ENCODE assay signal across 10 mouse cellular contexts in genomic region chr7:19137380-19137779, GRCm38 (mm10). TPM values are rescaled to one million over a fixed set of nuclear protein-coding genes. Genes with fewer than 3 reads are reported as not detected.
DNase-seq lines count a peak whose midpoint lies in the region; ATAC-seq and TF ChIP-seq lines count a peak whose summit lies in the region.
"Had no signal": no experiment of that assay in that cellular context is flagged by ENCODE, and none has a peak within 500 bp of the region (broad histone marks: within the 10 kb centered on the region; RNA-seq: fewer than 3 reads in every experiment).

No protein-coding gene starts in this region.

- ATAC-seq in kidney, postnatal 0 days (replicated peaks; ENCODE audit: low FRiP score, low read depth) = no peak
- no peak for ATAC-seq in kidney, embryonic 15.5 days (replicated peaks; ENCODE audit: low FRiP score)
- no peak for ATAC-seq in liver, embryonic 14.5 days (ENCODE audit: insufficient read depth)

- H3K4me3 ChIP-seq in kidney, postnatal 0 days (replicated peaks; ENCODE audit: low read depth, low read length) = no peak overlapping the region
- H3K4me3 ChIP-seq in kidney, embryonic 15.5 days (replicated peaks) = no peak overlapping the region
- peak overlapping the region; percentile 62; the same call in 1 of the 2 replicates for H3K4me3 ChIP-seq in E14TG2a.4 (replicated peaks; ENCODE audit: low read length)
- H3K4me3 ChIP-seq in liver, embryonic 14.5 days (ENCODE audit: insufficient read depth in 1 of 2, low read depth in 2 of 2, low read length in 2 of 2) = no peak overlapping the region
- H3K4me3 ChIP-seq: liver, embryonic 13.5 days had no signal

- no peak overlapping the region for H3K4me2 ChIP-seq in kidney, postnatal 0 days (ENCODE audit: low read length)
- H3K4me2 ChIP-seq in kidney, embryonic 15.5 days = no peak overlapping the region
- H3K4me2 ChIP-seq in liver, embryonic 14.5 days (ENCODE audit: low read depth) = no peak overlapping the region
- H3K4me2 ChIP-seq: liver, embryonic 13.5 days had no signal

- no peaks in the 10 kb centered on the region for H3K4me1 ChIP-seq in kidney, postnatal 0 days (replicated peaks; ENCODE audit: insufficient read depth, low read length)
- H3K4me1 ChIP-seq in kidney, embryonic 15.5 days = no peaks in the 10 kb centered on the region
- H3K4me1 ChIP-seq in E14TG2a.4 (replicated peaks; ENCODE audit: low read depth, low read length) = peaks cover 60% of the 10 kb centered on the region
- H3K4me1 ChIP-seq in liver, embryonic 14.5 days (replicated peaks; ENCODE audit: control insufficient read depth in 2 of 2, insufficient read depth in 2 of 2, low read length in 1 of 2) = no peaks in the 10 kb centered on the region

- no peaks in the 10 kb centered on the region for H3K27me3 ChIP-seq in kidney, postnatal 0 days (ENCODE audit: insufficient read depth, low read length)
- H3K27me3 ChIP-seq in kidney, embryonic 15.5 days = no peaks in the 10 kb centered on the region
- no peaks in the 10 kb centered on the region for H3K27me3 ChIP-seq in E14TG2a.4 (ENCODE audit: insufficient read depth, low read length)
- no peaks in the 10 kb centered on the region for H3K27me3 ChIP-seq in liver, embryonic 14.5 days (ENCODE audit: control insufficient read depth, insufficient read depth, low read length)
- H3K27me3 ChIP-seq: liver, embryonic 13.5 days had no signal

- H3K9ac ChIP-seq in kidney, postnatal 0 days (ENCODE audit: low read depth, low read length) = no peak overlapping the region
- no peak overlapping the region for H3K9ac ChIP-seq in kidney, embryonic 15.5 days
- H3K9ac ChIP-seq in liver, embryonic 14.5 days (replicated peaks) = no peak overlapping the region
- H3K9ac ChIP-seq: liver, embryonic 13.5 days had no signal

- no peak overlapping the region for H3K27ac ChIP-seq in kidney, postnatal 0 days
- no peak overlapping the region for H3K27ac ChIP-seq in kidney, embryonic 15.5 days
- no peak overlapping the region for H3K27ac ChIP-seq in liver, embryonic 14.5 days
- H3K27ac ChIP-seq: liver, embryonic 13.5 days had no signal

- TF ChIP-seq EP300 in liver, embryonic 14.5 days (IDR thresholded peaks at IDR 0.05; ENCODE audit: low read depth) = no peak

- DNase-seq in adrenal gland, adult 2 months = peak; percentile 59
- DNase-seq in adrenal gland, adult 8-10 months = no peak
- peak; percentile 60 for DNase-seq in kidney, postnatal 0 days (ENCODE audit: low spot score)
- DNase-seq in embryo, embryonic 11 days = peak; percentile 56
- no peak for DNase-seq in liver, embryonic 14.5 days (ENCODE audit: low read depth in 3 of 3, low spot score in 3 of 3)
- peak; percentile 65 for DNase-seq in thymus, postnatal 0 days (ENCODE audit: low spot score)
- DNase-seq: liver, embryonic 13.5 days had no signal

- TF ChIP-seq CTCF in kidney, postnatal 0 days (IDR thresholded peaks at IDR 0.05; ENCODE audit: low read depth) = peak; percentile 67
- TF ChIP-seq CTCF in E14TG2a.4 (conservative IDR thresholded peaks at IDR 0.05; ENCODE audit: low read length) = peak; percentile 42; the same call in 1 of the 2 replicates
- TF ChIP-seq CTCF in liver, embryonic 14.5 days (IDR thresholded peaks at IDR 0.05; ENCODE audit: low read depth) = peak; percentile 66

- no peaks in the 10 kb centered on the region for H3K9me3 ChIP-seq in kidney, postnatal 0 days (replicated peaks; ENCODE audit: low read length)
- H3K9me3 ChIP-seq in kidney, embryonic 15.5 days (replicated peaks) = no peaks in the 10 kb centered on the region
- no peaks in the 10 kb centered on the region for H3K9me3 ChIP-seq in E14TG2a.4 (ENCODE audit: low read length)
- no peaks in the 10 kb centered on the region for H3K9me3 ChIP-seq in liver, embryonic 14.5 days (ENCODE audit: control insufficient read depth, low read length)
- H3K9me3 ChIP-seq: G1E; liver, embryonic 13.5 days had no signal

- WGBS in kidney, postnatal 0 days = 39% methylated on average over 5 of the region's 5 CpGs
- 43% methylated on average over 5 of the region's 5 CpGs for WGBS in kidney, embryonic 15.5 days
- WGBS in liver, embryonic 14.5 days (ENCODE audit: insufficient replicate concordance) = 46% methylated on average over 5 of the region's 5 CpGs

- peaks cover 47% of the 10 kb centered on the region for H3K36me3 ChIP-seq in kidney, postnatal 0 days (ENCODE audit: insufficient read depth, low read length)
- H3K36me3 ChIP-seq in kidney, embryonic 15.5 days = peaks cover 72% of the 10 kb centered on the region
- H3K36me3 ChIP-seq in E14TG2a.4 (ENCODE audit: insufficient read depth, low read length) = peaks cover 62% of the 10 kb centered on the region
- H3K36me3 ChIP-seq in liver, embryonic 14.5 days (replicated peaks; ENCODE audit: control insufficient read depth, insufficient read depth, low read depth) = peaks cover 18% of the 10 kb centered on the region

RNA-seq across cellular contexts. Expression of gene Qpctl, which starts 11.7 kb away (rescaled TPM):
- 10 to 100 TPM; 14.0 to 21.2 TPM for total RNA-seq in adrenal gland, adult 2 months (2021)
- 24.6 and 26.3 TPM in 2 replicates for polyA plus RNA-seq in adrenal gland, adult 2 months (2012; rRNA removed)
- total RNA-seq in adrenal gland, adult 8-10 months (2022) = 10 to 100 TPM; 18.0 to 24.0 (median 23.9) TPM
- 13.3 and 15.4 TPM in 2 replicates for polyA plus RNA-seq in kidney, postnatal 0 days (2015; fragmentation: Nextera tagmentation; extraction: Ambion mirVana)
- 13.5 and 14.4 TPM in 2 replicates for polyA plus RNA-seq in kidney, embryonic 15.5 days (2015; fragmentation: Nextera tagmentation; extraction: Ambion mirVana)
- 2.2 and 2.3 TPM in 2 replicates for polyA plus RNA-seq in liver, embryonic 14.5 days (2012; rRNA removed)
- polyA plus RNA-seq in liver, embryonic 14.5 days (2014; fragmentation: Nextera tagmentation; extraction: Ambion mirVana) = 2.3 and 3.0 TPM in 2 replicates
- polyA plus RNA-seq in thymus, postnatal 0 days (2015; fragmentation: Nextera tagmentation; extraction: Ambion mirVana) = 10.1 and 11.5 TPM in 2 replicates

RNA-seq across cellular contexts. Expression of gene Snrpd2, which starts 12.1 kb away (rescaled TPM):
- total RNA-seq in adrenal gland, adult 2 months (2021) = 10 to 100 TPM; 78.3 to 93.6 TPM
- polyA plus RNA-seq in adrenal gland, adult 2 months (2012; rRNA removed) = 5.3 and 7.9 TPM in 2 replicates
- 10 to 100 TPM; 86.1 to 97.7 (median 92.4) TPM for total RNA-seq in adrenal gland, adult 8-10 months (2022)
- polyA plus RNA-seq in kidney, postnatal 0 days (2015; fragmentation: Nextera tagmentation; extraction: Ambion mirVana) = 119 and 127 TPM in 2 replicates
- 157 and 162 TPM in 2 replicates for polyA plus RNA-seq in kidney, embryonic 15.5 days (2015; fragmentation: Nextera tagmentation; extraction: Ambion mirVana)
- 40.7 and 67.5 TPM in 2 replicates for polyA plus RNA-seq in liver, embryonic 14.5 days (2012; rRNA removed)
- 75.3 and 76.0 TPM in 2 replicates for polyA plus RNA-seq in liver, embryonic 14.5 days (2014; fragmentation: Nextera tagmentation; extraction: Ambion mirVana)
- 154 and 164 TPM in 2 replicates for polyA plus RNA-seq in thymus, postnatal 0 days (2015; fragmentation: Nextera tagmentation; extraction: Ambion mirVana)

RNA-seq across cellular contexts. Expression of gene Fbxo46, which starts 17.7 kb away (rescaled TPM):
- 10 to 100 TPM; 11.9 to 12.8 TPM for total RNA-seq in adrenal gland, adult 2 months (2021)
- 12.8 and 13.5 TPM in 2 replicates for polyA plus RNA-seq in adrenal gland, adult 2 months (2012; rRNA removed)
- total RNA-seq in adrenal gland, adult 8-10 months (2022) = 10 to 100 TPM; 13.6 to 17.6 (median 16.1) TPM
- polyA plus RNA-seq in kidney, postnatal 0 days (2015; fragmentation: Nextera tagmentation; extraction: Ambion mirVana) = 12.1 and 13.0 TPM in 2 replicates
- polyA plus RNA-seq in kidney, embryonic 15.5 days (2015; fragmentation: Nextera tagmentation; extraction: Ambion mirVana) = 16.1 and 16.3 TPM in 2 replicates
- 2.0 and 2.6 TPM in 2 replicates for polyA plus RNA-seq in liver, embryonic 14.5 days (2012; rRNA removed)
- 2.6 and 3.0 TPM in 2 replicates for polyA plus RNA-seq in liver, embryonic 14.5 days (2014; fragmentation: Nextera tagmentation; extraction: Ambion mirVana)
- polyA plus RNA-seq in thymus, postnatal 0 days (2015; fragmentation: Nextera tagmentation; extraction: Ambion mirVana) = 16.4 and 16.6 TPM in 2 replicates

RNA-seq across cellular contexts. Expression of gene Gm4969, which starts 19.2 kb away (rescaled TPM):
- not detected for total RNA-seq in adrenal gland, adult 2 months (2021)
- polyA plus RNA-seq in adrenal gland, adult 2 months (2012; rRNA removed) = 0.04 TPM in 1 of 2 replicates, not detected in the other
- total RNA-seq in adrenal gland, adult 8-10 months (2022) = not detected
- 2.0 TPM in 2 replicates for polyA plus RNA-seq in kidney, postnatal 0 days (2015; fragmentation: Nextera tagmentation; extraction: Ambion mirVana)
- 2.9 and 3.4 TPM in 2 replicates for polyA plus RNA-seq in kidney, embryonic 15.5 days (2015; fragmentation: Nextera tagmentation; extraction: Ambion mirVana)
- 0.14 and 0.25 TPM in 2 replicates for polyA plus RNA-seq in liver, embryonic 14.5 days (2012; rRNA removed)
- polyA plus RNA-seq in liver, embryonic 14.5 days (2014; fragmentation: Nextera tagmentation; extraction: Ambion mirVana) = 0.16 and 0.22 TPM in 2 replicates
- 0.70 and 0.72 TPM in 2 replicates for polyA plus RNA-seq in thymus, postnatal 0 days (2015; fragmentation: Nextera tagmentation; extraction: Ambion mirVana)
- polyA plus RNA-seq: G1E had no signal

RNA-seq across cellular contexts. Expression of gene Gipr, which starts 28.5 kb away (rescaled TPM):
- under 1 TPM; 0.41 to 0.58 TPM for total RNA-seq in adrenal gland, adult 2 months (2021)
- polyA plus RNA-seq in adrenal gland, adult 2 months (2012; rRNA removed) = 1.6 and 2.6 TPM in 2 replicates
- 1 to 10 TPM in 1 of 4 experiments, under 1 TPM in 3; 0.17 to 1.5 (median 0.64) TPM for total RNA-seq in adrenal gland, adult 8-10 months (2022)
- 0.08 and 0.09 TPM in 2 replicates for polyA plus RNA-seq in kidney, postnatal 0 days (2015; fragmentation: Nextera tagmentation; extraction: Ambion mirVana)
- 0.76 and 1.0 TPM in 2 replicates for polyA plus RNA-seq in kidney, embryonic 15.5 days (2015; fragmentation: Nextera tagmentation; extraction: Ambion mirVana)
- 0.05 and 0.16 TPM in 2 replicates for polyA plus RNA-seq in liver, embryonic 14.5 days (2012; rRNA removed)
- polyA plus RNA-seq in liver, embryonic 14.5 days (2014; fragmentation: Nextera tagmentation; extraction: Ambion mirVana) = 0.10 TPM in 1 of 2 replicates, not detected in the other
- 0.10 and 0.25 TPM in 2 replicates for polyA plus RNA-seq in thymus, postnatal 0 days (2015; fragmentation: Nextera tagmentation; extraction: Ambion mirVana)

Comparison
In these comparisons a context has a peak if more than half of its experiments do, and no peak if none do; other contexts are left out.
1. DNase-seq: peak in adrenal gland, adult 2 months (single experiment), kidney, postnatal 0 days (single experiment), embryo, embryonic 11 days (single experiment) and thymus, postnatal 0 days (single experiment); none in adrenal gland, adult 8-10 months (single experiment) and liver, embryonic 14.5 days (0 of 3).
2. Peak in every context shown above with its lines, with median percentiles within 50 percentile points of each other: CTCF ChIP-seq.